Mouse (Mus musculus): ENCODE measurements around the gene Tshz2. TPM values are rescaled to one million over a fixed set of nuclear protein-coding genes. Genes with fewer than 3 reads are reported as not detected.
A peak's percentile ranks its signal among the peaks of the same experiment; 100 is the strongest.

The Tshz2 gene
- total RNA-seq, 2 experiments from 2014 or later: 9.4 to 11.5 TPM

- DNase-seq (ENCODE audit: low spot score): no peak
Observed at GRCm38 (mm10) chr2:170003666-170004065, 370.9 kb downstream of the Tshz2 start.

GRCm38 (mm10) chr2:170006829-170007228, 374.0 kb downstream of the Tshz2 start:
- peak; percentile 61 for DNase-seq (ENCODE audit: low spot score)

DNA sequence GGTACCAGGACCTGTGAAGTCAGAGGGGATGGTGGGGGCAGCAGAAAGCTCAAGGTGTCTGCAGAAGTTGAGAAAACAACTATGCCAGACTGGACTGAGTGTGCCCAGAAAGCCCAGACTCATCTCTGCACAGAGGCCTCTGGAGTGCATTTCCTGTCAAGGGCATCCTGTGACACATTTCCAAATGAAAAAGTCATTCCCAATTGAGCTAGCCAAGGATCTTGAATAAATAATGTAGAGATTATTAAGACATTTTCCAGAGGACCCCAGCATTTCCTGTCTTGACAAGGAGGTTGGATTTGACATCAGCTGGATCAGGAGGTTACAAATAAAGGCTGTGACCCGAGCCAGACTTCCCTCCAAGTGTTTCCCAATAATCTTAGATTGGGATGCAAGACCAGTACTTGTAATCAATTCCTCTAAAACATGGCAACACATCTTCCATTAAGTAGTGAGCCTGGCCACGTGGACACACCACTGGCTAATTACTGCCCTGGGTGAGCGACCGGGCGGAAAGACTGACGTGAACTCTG, 374.7 kb downstream of the Tshz2 start:
- DNase-seq (ENCODE audit: low spot score): no peak

GRCm38 (mm10) chr2:170009729-170010128, 376.9 kb downstream of the Tshz2 start:
- no peak for DNase-seq (ENCODE audit: low spot score)

DNA sequence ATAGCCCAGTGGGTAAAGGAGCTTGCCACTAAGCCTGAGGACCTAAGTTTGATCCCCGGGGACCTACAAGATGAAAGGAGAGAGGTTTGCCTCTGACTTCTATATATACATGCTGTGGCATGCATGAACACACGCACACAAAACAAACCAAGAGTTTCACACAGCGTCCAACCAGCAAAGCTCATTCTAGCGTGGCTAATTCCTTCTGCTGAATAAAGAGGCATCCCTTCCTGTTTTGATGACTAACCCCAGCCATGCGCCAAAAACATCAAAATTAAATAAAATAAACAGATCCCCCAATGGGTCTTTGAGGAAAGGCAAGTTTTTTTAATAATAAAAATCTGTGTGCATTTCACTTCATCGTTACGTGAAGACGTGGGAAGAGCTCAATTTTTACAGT, 379.0 kb downstream of the Tshz2 start:
- no peak for DNase-seq (ENCODE audit: low spot score)

GRCm38 (mm10) chr2:170017302-170017701, 384.5 kb downstream of the Tshz2 start:
- DNase-seq (ENCODE audit: low spot score): no peak

DNA sequence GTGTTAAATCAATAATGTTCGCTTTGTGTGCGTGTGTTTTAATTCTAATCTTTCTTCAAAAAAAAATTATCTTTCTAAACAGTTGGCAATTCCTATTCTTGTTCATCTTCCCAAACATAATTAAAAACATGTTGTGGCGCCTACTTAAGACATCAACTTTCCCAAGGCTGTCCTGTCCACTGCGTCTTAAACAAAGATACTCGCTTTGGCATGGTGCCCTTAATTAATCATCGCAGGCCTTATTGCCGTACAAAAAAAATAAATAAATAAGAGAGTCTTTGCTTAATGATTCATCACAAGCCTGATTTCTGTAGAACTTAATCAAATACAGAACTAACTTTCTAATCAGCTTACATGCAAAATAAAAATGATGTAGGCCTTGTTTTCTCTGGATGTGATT, 385.1 kb downstream of the Tshz2 start:
- DNase-seq (ENCODE audit: low spot score): no peak

- no peak for DNase-seq (ENCODE audit: low spot score)
Observed at GRCm38 (mm10) chr2:170022953-170023352, 390.1 kb downstream of the Tshz2 start.

DNA sequence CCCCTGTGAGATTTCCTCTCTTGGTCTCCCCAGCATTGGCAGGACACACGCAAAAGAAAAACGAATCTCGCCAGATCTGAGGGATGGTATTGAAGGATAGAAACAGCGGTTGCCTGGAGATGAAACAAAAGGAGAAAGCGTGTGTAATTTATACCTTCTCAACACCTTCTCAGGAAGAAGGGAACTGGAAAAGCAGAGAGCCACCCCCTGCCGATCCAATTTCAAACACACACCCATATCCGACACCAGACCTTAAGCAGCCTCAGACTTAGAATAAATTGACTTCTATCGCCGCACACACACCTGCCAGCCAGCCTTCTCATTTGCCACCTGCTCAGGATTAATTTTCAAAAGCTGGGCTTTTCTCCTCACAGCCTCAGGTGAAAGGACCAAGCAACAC, 390.9 kb downstream of the Tshz2 start:
- DNase-seq (ENCODE audit: low spot score): no peak

GRCm38 (mm10) chr2:170024939-170025338, 392.1 kb downstream of the Tshz2 start:
- no peak for DNase-seq (ENCODE audit: low spot score)

GRCm38 (mm10) chr2:170025896-170026295, 393.1 kb downstream of the Tshz2 start:
- DNase-seq (ENCODE audit: low spot score): no peak

GRCm38 (mm10) chr2:170027837-170028236, 395.0 kb downstream of the Tshz2 start:
- no peak for DNase-seq (ENCODE audit: low spot score)

DNA sequence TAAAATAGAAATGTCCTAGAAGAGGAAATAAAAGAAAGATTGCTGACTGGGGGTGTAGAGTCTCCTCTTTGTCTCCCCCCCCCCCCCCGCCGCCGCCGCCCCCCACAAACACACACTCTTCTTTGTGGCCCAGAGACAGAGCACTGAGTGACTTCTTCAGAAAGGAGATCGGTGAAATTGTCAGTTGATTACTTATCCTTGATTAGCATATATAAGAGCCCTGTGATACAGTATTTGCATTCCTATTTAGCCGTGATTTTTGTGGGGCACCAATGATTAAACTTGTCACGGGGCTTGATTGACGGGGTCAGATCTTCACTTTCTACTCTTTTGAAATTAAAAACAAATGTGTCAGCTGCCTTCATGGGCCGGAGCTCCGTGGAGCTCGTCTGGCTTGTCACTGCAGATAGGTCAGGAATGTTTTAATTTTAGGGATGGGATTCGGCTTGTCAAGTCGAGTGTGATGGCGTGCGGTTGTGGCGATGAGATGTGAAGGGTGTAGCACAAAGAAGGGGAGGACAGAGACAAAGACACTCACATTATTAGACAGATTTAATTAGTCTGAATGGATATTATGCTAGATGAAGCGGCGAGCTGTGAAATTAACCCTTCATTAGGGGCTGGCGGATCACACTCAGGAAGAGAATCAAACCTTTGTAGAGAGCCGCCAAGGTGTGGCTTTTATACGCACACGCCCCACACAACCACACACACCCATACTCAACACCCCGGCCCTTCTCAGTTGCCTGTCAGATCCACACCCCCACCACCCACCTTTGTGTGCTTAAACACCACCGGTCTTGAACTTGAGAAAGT, 395.9 kb downstream of the Tshz2 start:
- no peak for DNase-seq (ENCODE audit: low spot score)

GRCm38 (mm10) chr2:170029304-170029856, 396.6 kb downstream of the Tshz2 start:
- DNase-seq (ENCODE audit: low spot score): no peak

GRCm38 (mm10) chr2:170031226-170031625, 398.4 kb downstream of the Tshz2 start:
- no peak for DNase-seq (ENCODE audit: low spot score)

DNA sequence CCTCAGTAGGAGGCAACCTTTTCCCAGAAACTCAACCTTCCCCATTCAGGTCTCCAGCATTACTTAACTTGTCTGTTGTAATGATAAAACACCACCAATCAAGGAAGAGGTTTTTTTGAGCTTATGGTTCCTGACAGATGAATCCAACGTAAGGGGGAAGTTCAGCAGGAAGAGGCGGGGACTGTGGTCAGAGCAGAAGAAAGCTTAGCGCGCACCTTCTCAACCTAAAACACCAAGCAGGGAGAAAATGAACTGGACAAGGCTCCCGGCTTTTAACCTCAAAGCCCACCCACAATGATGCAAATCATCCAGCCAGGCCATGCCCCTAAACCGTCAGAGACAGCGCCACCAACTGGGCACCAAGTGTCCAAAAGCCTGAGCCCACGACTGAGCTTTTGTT, 399.1 kb downstream of the Tshz2 start:
- no peak for DNase-seq (ENCODE audit: low spot score)

GRCm38 (mm10) chr2:170033219-170033618, 400.4 kb downstream of the Tshz2 start:
- DNase-seq (ENCODE audit: low spot score): no peak

GRCm38 (mm10) chr2:170034794-170035193, 402.0 kb downstream of the Tshz2 start:
- DNase-seq (ENCODE audit: low spot score): no peak

DNA sequence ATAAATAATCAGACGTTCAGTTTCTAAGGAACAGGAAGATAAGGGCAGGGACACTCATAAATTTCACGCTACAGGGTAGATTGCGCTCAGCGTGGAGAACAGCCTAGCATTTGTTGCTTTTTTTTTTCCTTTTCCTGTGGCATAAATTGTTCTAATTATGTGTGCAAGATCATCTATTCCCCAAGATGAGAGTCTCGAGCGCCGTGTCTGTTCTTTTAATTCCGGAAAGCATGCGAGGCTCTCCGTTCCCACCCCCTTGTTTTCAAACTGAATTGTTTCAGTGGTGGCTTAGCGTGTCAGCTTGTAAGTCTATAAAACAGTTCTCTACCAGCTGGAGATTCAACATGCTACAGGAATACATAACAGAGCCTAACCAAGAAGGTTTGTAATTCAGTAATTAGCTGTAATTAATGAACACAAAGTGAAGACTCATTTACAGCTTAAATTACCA, 404.0 kb downstream of the Tshz2 start:
- no peak for DNase-seq (ENCODE audit: low spot score)

- DNase-seq (ENCODE audit: low spot score): no peak
Observed at GRCm38 (mm10) chr2:170037346-170037745, 404.5 kb downstream of the Tshz2 start.

- DNase-seq (ENCODE audit: low spot score): no peak
Observed at GRCm38 (mm10) chr2:170039772-170040171, 407.0 kb downstream of the Tshz2 start.

DNA sequence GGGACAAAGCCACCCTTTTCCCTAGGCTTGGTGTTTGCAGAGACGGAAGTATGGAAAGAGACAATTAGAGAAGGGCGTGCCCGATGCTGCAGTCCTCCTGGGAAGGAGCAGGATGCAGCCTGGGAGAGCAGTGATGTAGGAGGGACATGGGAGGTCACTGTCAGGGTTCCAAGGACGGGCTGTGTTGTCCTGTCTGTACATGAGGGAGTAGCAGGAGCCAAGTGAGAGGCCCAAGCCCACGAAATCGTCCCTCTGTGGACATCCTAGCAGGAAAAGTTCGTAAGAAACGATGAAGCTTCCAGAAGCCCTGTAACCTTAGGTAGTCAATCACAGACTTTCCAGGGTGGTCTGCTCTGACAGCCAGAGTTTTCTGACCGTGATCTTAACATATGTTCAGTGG, 408.3 kb downstream of the Tshz2 start:
- DNase-seq (ENCODE audit: low spot score): peak; percentile 81
